Mouse (Mus musculus): ENCODE data around the gene Rad51. TPM values are rescaled to one million over a fixed set of nuclear protein-coding genes. Genes with fewer than 3 reads are reported as not detected.

The Rad51 gene
- total and polyA plus RNA-seq, 3 experiments: 18.6 to 87.5 (median 45.0) TPM

DNA sequence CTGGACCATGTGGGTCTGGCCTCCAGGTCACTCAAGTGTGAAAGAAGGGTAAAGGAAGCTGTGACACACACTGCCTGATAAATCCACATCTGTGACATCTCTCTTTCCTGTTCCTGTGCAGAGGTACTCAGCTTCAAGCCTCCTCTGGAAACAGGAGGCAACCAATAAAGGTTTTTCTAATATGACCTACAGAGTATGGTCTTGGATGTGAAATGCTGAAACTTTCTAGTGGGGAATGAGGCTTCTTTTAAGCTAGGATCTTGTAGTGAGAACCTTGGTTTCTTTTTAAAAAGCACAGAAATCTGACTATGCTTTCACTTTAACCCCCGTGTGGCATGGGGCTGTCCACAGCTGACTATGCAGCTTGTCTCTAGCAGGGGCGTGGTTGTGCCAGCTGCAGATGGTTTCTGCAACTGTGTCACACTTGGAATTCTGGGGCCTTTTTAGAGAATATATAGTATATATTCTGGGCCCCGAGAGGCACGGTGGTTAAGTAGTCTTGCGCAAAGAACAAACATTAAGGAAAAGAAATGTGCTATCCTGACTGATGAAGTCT lies 64.9 kb downstream of the Rad51 start (continued):
- no peak for TF ChIP-seq CHD1 (IDR thresholded peaks at IDR 0.05; ENCODE audit: low read depth, low read length)
- TF ChIP-seq HCFC1 (IDR thresholded peaks at IDR 0.05; ENCODE audit: low read depth, low read length): no peak
- TF ChIP-seq SIN3A (IDR thresholded peaks at IDR 0.05; ENCODE audit: low read length): no peak
- TF ChIP-seq UBTF (IDR thresholded peaks at IDR 0.05; ENCODE audit: low read depth, low read length): no peak
- TF ChIP-seq GABPA (IDR thresholded peaks at IDR 0.05; ENCODE audit: insufficient replicate concordance, low read depth, low read length): no peak
- TF ChIP-seq ZC3H11A (IDR thresholded peaks at IDR 0.05; ENCODE audit: low read depth, low read length): no peak
- no peak for TF ChIP-seq ELF1 (IDR thresholded peaks at IDR 0.05; ENCODE audit: low read depth, low read length)
- no peak for TF ChIP-seq ZMIZ1 (IDR thresholded peaks at IDR 0.05; ENCODE audit: low read depth, low read length)
- no peak; the same call in 1 of the 2 replicates for TF ChIP-seq CHD2 (IDR thresholded peaks at IDR 0.05; ENCODE audit: low read length)
- no peak for TF ChIP-seq E2F4 (IDR thresholded peaks at IDR 0.05; ENCODE audit: insufficient replicate concordance, low read depth, low read length)

DNA sequence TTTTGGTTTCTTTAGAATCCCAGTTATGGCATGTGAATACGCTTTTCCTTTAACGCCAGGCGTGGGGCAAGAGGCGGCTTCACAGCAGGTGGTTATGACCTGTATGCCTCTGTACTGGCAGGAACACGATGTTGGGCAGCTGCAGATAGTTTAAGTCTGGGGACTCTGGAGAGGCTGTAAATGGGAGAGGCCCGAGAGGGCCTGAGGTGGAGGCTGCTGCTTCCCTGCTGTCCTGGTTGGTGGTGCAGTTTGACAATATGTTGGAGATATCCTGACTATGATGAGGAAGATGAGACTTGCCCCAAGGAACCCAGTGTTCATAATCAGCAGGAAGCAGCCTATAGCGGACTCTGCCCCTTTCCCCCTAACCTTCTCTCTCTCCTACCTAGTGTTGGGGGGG lies 70.3 kb downstream of the Rad51 start:
- DNase-seq (ENCODE audit: extremely low read depth): no peak
- Histone ChIP-seq H3K4me2 (ENCODE audit: insufficient read depth, low read depth, poor library complexity, severe bottlenecking) (no peak overlapping the region), H3K36me3 (replicated peaks in 1 of 2; ENCODE audit: control insufficient read depth in 1 of 2, insufficient read depth in 1 of 2, low read length in 1 of 2) (peaks cover 35 to 74% of the 10 kb centered on the region in 2 experiments), H3K4me1 (ENCODE audit: control insufficient read depth in 1 of 2, insufficient read depth in 2 of 2) (peaks cover 6 to 21% of the 10 kb centered on the region in 2 experiments; a peak in 3 of 4 replicates), H3K27ac (ENCODE audit: insufficient read depth, low read depth) (no peak overlapping the region), H3K27me3 (replicated peaks) (no peaks in the 10 kb centered on the region), H3K4me3 (replicated peaks in 1 of 3; ENCODE audit: low read depth in 2 of 3, low read length in 2 of 3, poor library complexity in 1 of 3) (no peak overlapping the region), H3K9me3 (replicated peaks; ENCODE audit: low read length) (peaks cover 3% of the 10 kb centered on the region), H3K79me2 (replicated peaks; ENCODE audit: control insufficient read depth, extremely low read depth, insufficient read depth, poor library complexity, severe bottlenecking) (no peaks in the 10 kb centered on the region), H3K9ac (ENCODE audit: insufficient read depth, low read depth) (no peak overlapping the region)
- in situ Hi-C loops (cut with MboI; ENCODE audit: low pct_ligation_motif_present, low pct_unique_long_range_greater_than_20kb, low sequenced_read_pairs): loop anchor here (10.0 to 25.0 kb wide), 3 partner anchors 58 to 421 kb away; partner anchors contain the start of genes Ccdc9b and Phgr1
- TF ChIP-seq SMC3 (IDR thresholded peaks at IDR 0.05; ENCODE audit: low read depth, low read length): no peak
- no peak for TF ChIP-seq MYC (IDR thresholded peaks at IDR 0.05; ENCODE audit: low read depth, low read length)
- TF ChIP-seq ZNF384 (IDR thresholded peaks at IDR 0.05; ENCODE audit: low read depth, low read length): no peak
- no peak for TF ChIP-seq MAX (IDR thresholded peaks at IDR 0.05; ENCODE audit: low read length)
- no peak for TF ChIP-seq E2F4 (IDR thresholded peaks at IDR 0.05; ENCODE audit: insufficient replicate concordance, low read depth, low read length)
- no peak for TF ChIP-seq SIN3A (IDR thresholded peaks at IDR 0.05; ENCODE audit: low read length)
- no peak for TF ChIP-seq HCFC1 (IDR thresholded peaks at IDR 0.05; ENCODE audit: low read depth, low read length)
- TF ChIP-seq JUND (conservative IDR thresholded peaks at IDR 0.05; ENCODE audit: low read depth, low read length): no peak
- no peak for TF ChIP-seq TBP (conservative IDR thresholded peaks at IDR 0.05; ENCODE audit: low read depth, low read length)
- TF ChIP-seq TCF12 (IDR thresholded peaks at IDR 0.05; ENCODE audit: low read depth, low read length): no peak
- no peak for TF ChIP-seq NRF1 (IDR thresholded peaks at IDR 0.05; ENCODE audit: low read depth, low read length)
- no peak for TF ChIP-seq GABPA (IDR thresholded peaks at IDR 0.05; ENCODE audit: insufficient replicate concordance, low read depth, low read length)
- TF ChIP-seq MAFK (IDR thresholded peaks at IDR 0.05; ENCODE audit: insufficient replicate concordance, low read length): no peak
- no peak for TF ChIP-seq ELF1 (IDR thresholded peaks at IDR 0.05; ENCODE audit: low read depth, low read length)
- no peak for TF ChIP-seq ETS1 (conservative IDR thresholded peaks at IDR 0.05; ENCODE audit: low read depth, low read length)
- no peak for TF ChIP-seq MEF2A (IDR thresholded peaks at IDR 0.05; ENCODE audit: borderline replicate concordance, low read depth, low read length)
- TF ChIP-seq USF2 (conservative IDR thresholded peaks at IDR 0.05; ENCODE audit: low read depth, low read length): no peak
- TF ChIP-seq UBTF (IDR thresholded peaks at IDR 0.05; ENCODE audit: low read depth, low read length): no peak
- TF ChIP-seq POLR2AphosphoS2 (IDR thresholded peaks at IDR 0.05; ENCODE audit: low read depth, low read length): no peak
- TF ChIP-seq CTCF (conservative IDR thresholded peaks at IDR 0.05 in 1 of 2, IDR thresholded peaks at IDR 0.05 in 1 of 2; ENCODE audit: low read depth in 2 of 2, low read length in 2 of 2): no peak
- dilution Hi-C loops (cut with MboI; ENCODE audit: extremely low pct_ligation_motif_present, extremely low pct_unique_long_range_greater_than_20kb, low sequenced_read_pairs): no loop called here

Data from CH12.LX (cell line).